9 mouse cellular contexts compared by ENCODE assay signal in the genomic region with DNA sequence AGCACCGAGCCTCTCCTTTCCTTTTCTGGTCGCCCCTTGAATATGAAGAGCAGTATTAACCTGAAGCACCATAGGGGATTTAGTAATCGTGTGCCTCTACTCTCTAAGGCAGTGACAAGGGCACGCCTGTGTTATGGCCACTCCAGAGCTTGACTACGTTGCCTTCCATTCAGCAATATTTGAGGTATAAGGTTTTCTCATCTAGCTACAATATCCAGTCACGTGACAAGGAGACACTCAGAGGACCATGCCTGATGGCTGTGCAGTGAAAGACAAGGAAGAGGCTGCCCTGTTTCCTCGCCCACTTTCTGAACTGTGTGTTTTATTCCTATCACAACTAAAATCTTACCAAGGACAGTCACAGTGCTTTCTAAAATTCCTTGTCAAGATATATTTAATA.
A peak's percentile ranks its signal among the peaks of the same experiment; 100 is the strongest.
DNase-seq lines count a peak whose midpoint lies in the region; ATAC-seq lines count a peak whose summit lies in the region.
"Had no signal": no experiment of that assay in that cellular context is flagged by ENCODE, and none has a peak within 500 bp of the region (broad histone marks: within the 10 kb centered on the region; RNA-seq: fewer than 3 reads in every experiment).

No protein-coding gene starts in this region.

- H3K4me3 ChIP-seq in heart, embryonic 11.5 days (ENCODE audit: low read depth, low read length): no peak overlapping the region
- peak overlapping the region; percentile 5; the same call in 1 of the 2 replicates for H3K4me3 ChIP-seq in lung, embryonic 15.5 days
- no peak overlapping the region for H3K4me3 ChIP-seq in embryonic facial prominence, embryonic 14.5 days (ENCODE audit: low read depth, low read length)

- H3K27me3 ChIP-seq in heart, embryonic 11.5 days (ENCODE audit: control insufficient read depth, insufficient read depth, low read length): no peaks in the 10 kb centered on the region
- no peaks in the 10 kb centered on the region for H3K27me3 ChIP-seq in lung, embryonic 15.5 days
- no peaks in the 10 kb centered on the region for H3K27me3 ChIP-seq in embryonic facial prominence, embryonic 14.5 days (replicated peaks; ENCODE audit: control insufficient read depth, insufficient read depth, low read length)

- H3K36me3 ChIP-seq in heart, embryonic 11.5 days (ENCODE audit: control insufficient read depth, insufficient read depth, low read length): 0 out of 2 replicates have a peak, but pooled peaks cover 2% of the 10 kb centered on the region
- no peaks in the 10 kb centered on the region for H3K36me3 ChIP-seq in lung, embryonic 15.5 days
- peaks cover 18% of the 10 kb centered on the region; the same call in 1 of the 2 replicates for H3K36me3 ChIP-seq in embryonic facial prominence, embryonic 14.5 days (ENCODE audit: control insufficient read depth, insufficient read depth, low read length)

- 70% methylated on average over 7 of the region's 7 CpGs for WGBS in heart, embryonic 11.5 days (ENCODE audit: insufficient replicate concordance)
- 58% methylated on average over 7 of the region's 7 CpGs for WGBS in lung, embryonic 15.5 days
- 70% methylated on average over 7 of the region's 7 CpGs for WGBS in embryonic facial prominence, embryonic 14.5 days

- intact Hi-C loops in heart, postnatal 25 days (cut with DNase I): loop anchor here (5.0 kb wide), 2 partner anchors 76 to 101 kb away; no protein-coding TSS in a partner anchor
- intact Hi-C loops in left cerebral cortex, postnatal 36 days (cut with DNase I): loop anchor here (5.0 kb wide), 4 partner anchors 56 to 311 kb away; partner anchors contain the start of gene Ppm1h

- peak overlapping the region; percentile 70 for H3K4me2 ChIP-seq in heart, embryonic 11.5 days
- peak overlapping the region; percentile 44 for H3K4me2 ChIP-seq in lung, embryonic 15.5 days
- H3K4me2 ChIP-seq in embryonic facial prominence, embryonic 14.5 days (ENCODE audit: low read depth, low read length): peak overlapping the region; percentile 61; the same call in 1 of the 2 replicates

- H3K9ac ChIP-seq in heart, embryonic 11.5 days (ENCODE audit: low read depth, low read length): no peak overlapping the region
- H3K9ac ChIP-seq in lung, embryonic 15.5 days: no peak overlapping the region
- peak overlapping the region; percentile 7; the same call in 1 of the 2 replicates for H3K9ac ChIP-seq in embryonic facial prominence, embryonic 14.5 days (ENCODE audit: low read depth, low read length)

- H3K27ac ChIP-seq in heart, embryonic 11.5 days (ENCODE audit: low read depth, low read length): 0 out of 2 replicates have a peak overlapping the region, but pooled peaks have one; percentile 29
- H3K27ac ChIP-seq in lung, embryonic 15.5 days: 0 out of 2 replicates have a peak overlapping the region, but pooled peaks have one; percentile 17
- no peak overlapping the region; the same call in 1 of the 2 replicates for H3K27ac ChIP-seq in embryonic facial prominence, embryonic 14.5 days (replicated peaks; ENCODE audit: low read depth, low read length)

- H3K4me1 ChIP-seq in heart, embryonic 11.5 days (ENCODE audit: control insufficient read depth, insufficient read depth, low read length): peaks cover 29% of the 10 kb centered on the region
- H3K4me1 ChIP-seq in lung, embryonic 15.5 days: peaks cover 32% of the 10 kb centered on the region
- peaks cover 12% of the 10 kb centered on the region for H3K4me1 ChIP-seq in embryonic facial prominence, embryonic 14.5 days (ENCODE audit: control insufficient read depth, insufficient read depth, low read length)

- H3K9me3 ChIP-seq in heart, embryonic 11.5 days (replicated peaks; ENCODE audit: control insufficient read depth, low read length): no peaks in the 10 kb centered on the region
- H3K9me3 ChIP-seq in lung, embryonic 15.5 days: no peaks in the 10 kb centered on the region
- no peaks in the 10 kb centered on the region for H3K9me3 ChIP-seq in embryonic facial prominence, embryonic 14.5 days (ENCODE audit: control insufficient read depth, low read length)

- ATAC-seq in heart, embryonic 11.5 days (replicated peaks; ENCODE audit: insufficient number of reproducible peaks, low FRiP score, low TSS enrichment): no peak
- ATAC-seq in lung, embryonic 15.5 days (ENCODE audit: borderline replicate concordance, extremely low read depth, low FRiP score, low TSS enrichment): no peak
- no peak for ATAC-seq in embryonic facial prominence, embryonic 14.5 days (ENCODE audit: low read depth)
- 0 out of 2 replicates have a peak, but pooled peaks have one; percentile 10 for ATAC-seq in megakaryocyte-erythroid progenitor cell, adult 5-6 weeks (replicated peaks; ENCODE audit: low FRiP score, low TSS enrichment, poor library complexity, severe bottlenecking)

- DNase-seq in heart, postnatal 25 days (ENCODE audit: low spot score): no peak
- no peak for DNase-seq in lung, postnatal 14 days
- DNase-seq in embryonic facial prominence, embryonic 14.5 days (ENCODE audit: low spot score): no peak
- no peak for DNase-seq in left cerebral cortex, postnatal 36 days (ENCODE audit: low spot score in 2 of 2)
- no peak for DNase-seq in embryo, embryonic 9.5 days (ENCODE audit: extremely low spot score)
- DNase-seq: gastrocnemius, postnatal 36 days had no signal
